Mouse (Mus musculus) adrenal gland, adult (tissue): ENCODE data around the gene Rrp9.
"Not testable (repeated sequence)": the region's sequence is repeated elsewhere in the genome, so short reads cannot be mapped to it uniquely, and the experiment has no call there.

Experiments used
- DNase-seq, 2 experiments: peaks; one replicate each; pipeline ENCODE4 v3.0.0; 2022 to 2023; ENCODE audit warnings: low spot score in 1 of 2; ENCODE audit not compliant: inconsistent age in 2 of 2

Gene Rrp9

GRCm38 (mm10) chr9:106473081-106473752, 2.5 kb upstream of the Rrp9 start:
- DNase-seq: peak in 1 of 2 experiments; percentile 39

GRCm38 (mm10) chr9:106473753-106474105, 2.0 kb upstream of the Rrp9 start:
- DNase-seq: peak; percentile 34 to 52

DNA sequence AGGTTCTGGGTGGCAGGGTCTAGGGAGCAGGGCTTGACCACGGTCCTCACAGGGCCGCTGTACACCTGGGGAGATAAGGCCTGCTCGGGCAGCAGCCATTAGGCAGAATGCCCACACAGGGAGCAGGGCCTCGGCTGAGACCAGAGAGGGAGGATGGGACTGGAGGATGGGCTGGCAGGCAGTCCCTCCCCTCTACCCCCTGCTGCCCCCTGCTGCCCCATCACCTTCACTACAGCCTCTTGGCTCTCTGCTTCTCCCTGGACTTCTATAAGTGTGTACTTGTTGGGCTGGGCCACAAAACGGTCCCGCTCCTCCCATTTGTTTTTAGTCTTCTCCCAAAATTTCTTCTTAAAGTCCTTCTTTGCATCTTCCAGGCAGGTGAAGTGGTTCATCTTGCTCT, 1.3 kb upstream of the Rrp9 start:
- DNase-seq: peak; percentile 78 to 91

DNA sequence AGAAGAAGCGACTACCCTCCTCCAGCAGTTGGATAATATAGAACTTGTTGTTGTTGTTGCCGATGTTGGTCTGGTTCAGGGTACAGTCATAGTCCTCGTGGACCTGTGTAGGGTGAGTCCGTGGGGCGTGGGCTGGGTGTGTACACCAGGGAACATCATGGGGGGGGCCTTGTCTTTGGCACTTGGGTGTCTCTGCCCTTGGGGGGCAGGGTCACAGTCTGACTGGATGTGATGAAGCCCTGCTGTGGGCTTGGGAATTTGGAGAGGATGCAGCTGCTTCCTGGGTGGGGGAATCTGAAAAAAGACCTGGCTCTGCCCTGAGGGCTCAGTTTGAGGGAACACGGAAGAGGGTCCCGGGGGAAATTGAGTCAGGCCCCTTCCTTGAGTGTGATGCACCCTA, 717 bp upstream of the Rrp9 start:
- peak; percentile 46 to 57 for DNase-seq

DNA sequence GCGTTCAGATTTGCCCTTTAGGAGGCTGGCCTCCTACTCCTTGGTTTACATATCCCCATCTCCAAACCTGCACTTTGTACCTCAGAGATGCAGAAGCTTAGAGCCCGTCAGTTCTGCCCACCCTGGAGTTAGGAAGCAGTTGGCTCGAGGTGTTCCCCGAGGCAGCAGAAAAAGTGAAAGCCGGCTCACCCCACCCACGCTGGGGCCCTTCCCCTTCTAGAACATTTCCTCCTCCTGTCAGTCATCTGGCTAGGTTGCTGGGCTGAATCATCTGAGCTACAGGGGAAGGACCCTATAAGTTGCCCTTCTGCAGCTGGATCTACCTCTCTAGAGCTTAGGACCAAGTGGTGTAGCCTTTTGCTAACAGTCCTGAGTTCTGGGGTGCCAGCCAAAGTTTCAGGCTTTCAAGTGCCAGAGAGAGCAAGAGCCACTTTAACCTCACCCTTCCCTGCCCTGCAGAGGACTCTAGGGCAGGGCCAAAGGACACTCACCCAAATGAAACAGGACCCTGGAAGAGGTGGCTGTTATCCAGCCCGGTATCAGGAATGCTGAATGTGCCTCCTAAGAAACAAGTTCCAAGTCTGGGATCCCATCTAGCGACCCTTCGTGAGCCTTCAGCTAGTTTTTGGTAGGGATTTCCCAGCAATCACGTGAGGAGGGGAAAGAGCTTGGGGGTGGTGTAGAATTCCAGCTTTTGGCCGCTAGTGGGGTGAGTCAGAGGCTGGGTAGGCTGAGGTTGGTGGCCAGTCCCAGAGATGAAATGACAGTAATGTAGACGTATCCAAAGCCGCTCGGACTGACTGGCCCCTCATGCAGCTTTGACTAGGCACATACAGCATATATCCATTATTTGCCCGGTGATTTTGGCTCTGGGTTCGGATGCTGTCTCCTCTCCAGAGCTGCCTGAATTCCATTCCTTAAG, 500 bp downstream of the Rrp9 start:
- peak; percentile 83 to 94 for DNase-seq

DNA sequence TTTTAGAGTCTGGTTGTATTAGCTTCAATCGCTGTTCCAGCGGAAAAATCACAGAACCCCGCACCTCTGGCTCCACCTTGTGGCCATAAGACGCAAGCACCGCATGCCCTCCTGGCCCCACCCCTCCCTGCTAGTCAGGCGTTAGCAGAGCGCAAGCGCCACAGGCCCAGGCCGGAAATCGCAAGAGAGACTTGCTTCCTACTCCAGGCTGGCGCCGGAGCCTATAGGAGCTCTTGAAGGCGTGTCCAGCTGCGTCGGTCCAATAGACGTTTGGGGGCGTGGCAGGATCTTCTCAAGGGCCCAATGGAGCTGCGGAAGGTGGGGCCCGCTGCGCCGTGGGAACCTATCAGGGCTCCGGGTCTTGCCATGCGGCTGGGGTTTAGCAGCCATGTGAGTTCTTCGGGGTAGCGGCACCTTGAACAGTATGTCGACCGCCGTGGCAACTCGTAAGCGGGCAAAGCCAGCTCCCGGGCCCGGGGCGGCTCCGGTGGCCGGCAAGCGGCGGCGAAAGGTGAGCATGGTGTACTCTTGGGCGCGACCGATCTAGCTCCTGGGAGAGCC, 1.2 kb downstream of the Rrp9 start, which contains the start of gene Parp3:
Gene Parp3 (minus strand): TSS at position 26 of the 561 bp plus-strand sequence.
- peak; percentile 100 for DNase-seq

DNA sequence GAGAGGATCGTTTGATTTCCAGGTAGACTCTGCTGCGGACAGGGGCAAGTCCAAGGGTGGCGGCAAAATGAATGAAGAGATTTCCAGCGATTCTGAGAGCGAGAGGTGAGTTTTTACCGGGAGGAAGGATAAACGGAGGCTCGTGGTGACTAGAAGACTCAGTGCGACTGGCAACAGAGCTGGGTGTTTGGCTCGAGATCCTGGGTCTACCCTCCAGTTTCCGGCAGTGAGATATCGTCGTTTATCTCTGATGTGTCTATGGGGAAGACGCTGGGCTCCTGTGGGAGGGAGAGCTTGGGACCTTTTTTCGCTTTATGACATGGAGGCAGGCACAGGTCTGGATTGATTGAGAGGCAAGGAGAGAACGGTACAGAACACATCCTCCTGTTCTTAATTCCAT, 1.9 kb downstream of the Rrp9 start:
- peak in 1 of 2 experiments; percentile 51 for DNase-seq

DNA sequence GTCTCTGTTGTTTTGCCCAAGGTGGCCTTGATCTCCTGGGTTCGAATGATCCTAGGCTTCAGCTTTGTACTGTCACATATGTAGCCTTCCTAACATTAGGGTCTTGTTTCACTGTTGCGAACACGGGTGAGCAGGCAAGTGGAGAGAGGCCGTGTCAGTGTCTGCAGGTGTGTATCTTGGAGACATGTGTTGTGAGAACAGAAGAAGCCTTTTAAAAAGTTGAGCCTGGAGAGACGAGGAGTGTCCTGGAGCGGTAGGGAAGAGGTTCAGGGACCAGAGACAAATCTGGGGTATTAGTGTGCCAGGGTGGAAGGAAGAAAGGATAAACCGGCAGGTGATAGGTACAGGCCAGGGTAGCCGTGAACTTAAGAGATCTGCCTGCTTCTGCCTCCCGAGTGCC, 2.3 kb downstream of the Rrp9 start:
- DNase-seq: peak in 1 of 2 experiments; percentile 7

- peak in 1 of 2 experiments; percentile 30 for DNase-seq
Observed at GRCm38 (mm10) chr9:106480541-106480940, 4.8 kb downstream of the Rrp9 start.

GRCm38 (mm10) chr9:106481075-106481474, 5.3 kb downstream of the Rrp9 start:
- DNase-seq: peak in 1 of 2 experiments; percentile 18

DNA sequence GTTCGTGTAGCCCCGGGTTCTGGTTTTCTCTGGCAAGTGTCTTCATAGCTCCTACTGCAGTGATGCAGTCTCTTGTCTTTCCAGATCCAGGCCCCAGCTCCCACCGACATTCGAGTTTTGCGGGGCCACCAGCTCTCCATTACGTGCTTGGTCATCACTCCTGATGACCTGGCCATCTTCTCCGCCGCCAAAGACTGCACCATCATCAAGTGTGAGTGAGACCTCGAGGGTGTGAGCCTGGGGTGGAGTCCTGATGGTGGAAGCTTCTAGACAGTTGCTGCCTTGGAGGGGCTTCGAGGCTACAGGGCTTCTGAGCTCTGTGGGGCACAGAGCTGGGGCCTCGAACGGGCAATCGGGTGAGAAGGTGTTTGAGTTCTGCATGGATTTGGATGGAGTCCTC, 5.9 kb downstream of the Rrp9 start:
- DNase-seq: no peak

DNA sequence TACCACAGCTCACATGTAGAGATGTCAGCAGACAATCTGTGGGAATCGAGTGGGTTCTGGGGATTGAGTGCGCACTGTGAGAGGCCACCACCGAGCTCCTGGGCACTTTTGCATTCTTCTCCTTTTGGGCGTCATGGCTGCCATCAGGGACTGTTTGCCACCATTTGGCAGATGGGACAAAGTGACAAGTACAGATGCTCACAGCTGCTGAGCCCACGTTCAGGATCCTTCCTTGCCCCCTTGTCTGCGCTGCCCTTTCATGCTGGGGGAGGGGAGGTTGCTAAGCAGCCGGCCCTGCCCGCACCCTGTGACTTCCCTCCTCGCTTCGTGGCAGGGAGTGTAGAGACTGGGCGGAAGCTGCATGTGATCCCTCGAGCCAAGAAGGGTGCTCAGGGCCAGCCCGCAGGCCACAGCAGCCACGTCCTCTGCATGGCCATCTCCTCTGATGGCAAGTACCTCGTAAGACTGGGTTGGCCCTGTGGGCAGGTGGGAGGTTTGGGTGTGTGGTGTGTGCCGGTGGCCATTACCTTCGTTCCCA, 6.9 kb downstream of the Rrp9 start:
- no peak for DNase-seq

GRCm38 (mm10) chr9:106483136-106483535, 7.4 kb downstream of the Rrp9 start:
- no peak for DNase-seq

- DNase-seq: peak in 1 of 2 experiments; percentile 16
Observed at GRCm38 (mm10) chr9:106483606-106484005, 7.8 kb downstream of the Rrp9 start.

DNA sequence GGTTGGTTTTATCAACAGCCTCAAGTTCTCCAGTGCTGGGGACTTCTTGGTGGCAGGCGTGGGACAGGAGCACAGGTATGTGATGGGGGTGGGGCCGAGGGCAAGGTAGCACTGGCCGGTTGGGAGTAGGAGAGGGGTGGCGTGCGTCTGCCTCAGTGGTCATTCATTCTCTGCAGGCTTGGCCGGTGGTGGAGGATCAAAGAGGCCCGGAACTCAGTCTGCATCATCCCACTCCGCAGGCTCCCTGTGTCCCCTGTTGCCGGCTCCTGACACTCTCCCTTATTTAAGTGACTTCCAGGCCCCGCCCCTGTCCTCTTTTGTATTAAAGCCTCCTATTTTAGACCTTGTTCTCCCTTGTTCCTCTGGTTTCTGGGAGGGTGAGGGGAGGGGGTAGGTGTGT, 9.3 kb downstream of the Rrp9 start:
- DNase-seq: no peak

DNA sequence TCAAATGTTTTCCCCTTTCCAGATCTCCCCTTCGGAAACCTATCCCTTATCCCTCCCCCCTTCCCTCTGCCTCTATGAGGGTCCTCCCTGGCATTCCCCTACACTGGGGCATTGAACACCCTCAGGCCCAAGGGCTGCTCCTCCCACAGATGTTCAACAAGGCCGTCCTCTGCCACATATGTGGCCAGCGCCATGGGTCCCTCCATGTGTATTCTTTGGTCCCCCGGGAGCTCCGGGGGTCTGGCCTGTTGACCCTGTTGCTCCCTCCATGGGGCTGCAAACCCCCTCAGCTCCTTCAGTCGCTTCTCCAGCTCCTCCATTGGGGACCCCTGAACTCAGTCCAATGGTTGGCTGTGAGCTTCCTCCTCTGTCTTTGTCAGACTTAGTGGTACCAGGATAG, 11.8 kb downstream of the Rrp9 start:
- DNase-seq: not testable (repeated sequence)

DNA sequence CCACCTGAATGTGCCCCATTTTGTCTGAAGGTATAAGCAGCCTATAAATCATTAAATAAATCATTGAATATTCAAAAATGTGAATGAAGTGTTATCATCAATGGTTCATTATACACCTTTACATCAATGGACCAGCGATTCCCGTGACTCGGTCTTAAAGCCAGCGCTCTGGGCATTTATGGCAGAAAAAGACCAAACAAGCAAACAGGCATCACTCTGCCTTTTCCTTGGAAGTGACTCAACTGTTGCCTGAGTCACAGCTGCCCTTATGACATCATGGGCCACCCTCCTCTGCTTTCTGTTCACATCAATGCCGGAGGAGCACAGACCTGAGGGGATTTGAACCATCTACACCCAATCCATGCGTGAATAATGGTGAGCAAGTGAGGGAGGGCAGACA, 23.9 kb downstream of the Rrp9 start, which contains the start of gene Iqcf1:
Gene Iqcf1 (plus strand): TSS at position 301 of the 400 bp plus-strand sequence.
- peak in 1 of 2 experiments; percentile 34 for DNase-seq

- no peak for DNase-seq
Observed at GRCm38 (mm10) chr9:106501846-106502245, 26.1 kb downstream of the Rrp9 start.

DNA sequence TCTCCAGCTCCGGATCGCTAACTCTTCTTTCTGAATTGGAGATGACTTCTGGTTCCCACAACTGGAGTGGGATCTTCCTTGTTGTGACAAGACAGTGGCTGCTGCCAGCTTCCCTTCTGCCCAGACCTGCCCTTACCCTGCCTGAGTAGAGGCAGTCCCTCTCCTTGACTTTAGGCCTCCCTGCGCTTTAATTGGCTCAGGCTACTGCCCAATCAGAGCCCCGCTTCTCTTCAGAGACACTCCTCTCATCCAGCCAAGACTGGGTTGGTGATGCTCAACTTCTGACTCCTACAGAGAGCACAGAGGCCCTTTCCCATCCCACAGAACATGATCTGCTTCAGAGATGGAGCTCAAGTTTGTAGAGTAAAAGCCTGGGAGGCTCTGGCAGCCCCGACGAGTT, 28.5 kb downstream of the Rrp9 start:
- no peak for DNase-seq

- DNase-seq: no peak
Observed at GRCm38 (mm10) chr9:106509356-106509755, 33.6 kb downstream of the Rrp9 start.

DNA sequence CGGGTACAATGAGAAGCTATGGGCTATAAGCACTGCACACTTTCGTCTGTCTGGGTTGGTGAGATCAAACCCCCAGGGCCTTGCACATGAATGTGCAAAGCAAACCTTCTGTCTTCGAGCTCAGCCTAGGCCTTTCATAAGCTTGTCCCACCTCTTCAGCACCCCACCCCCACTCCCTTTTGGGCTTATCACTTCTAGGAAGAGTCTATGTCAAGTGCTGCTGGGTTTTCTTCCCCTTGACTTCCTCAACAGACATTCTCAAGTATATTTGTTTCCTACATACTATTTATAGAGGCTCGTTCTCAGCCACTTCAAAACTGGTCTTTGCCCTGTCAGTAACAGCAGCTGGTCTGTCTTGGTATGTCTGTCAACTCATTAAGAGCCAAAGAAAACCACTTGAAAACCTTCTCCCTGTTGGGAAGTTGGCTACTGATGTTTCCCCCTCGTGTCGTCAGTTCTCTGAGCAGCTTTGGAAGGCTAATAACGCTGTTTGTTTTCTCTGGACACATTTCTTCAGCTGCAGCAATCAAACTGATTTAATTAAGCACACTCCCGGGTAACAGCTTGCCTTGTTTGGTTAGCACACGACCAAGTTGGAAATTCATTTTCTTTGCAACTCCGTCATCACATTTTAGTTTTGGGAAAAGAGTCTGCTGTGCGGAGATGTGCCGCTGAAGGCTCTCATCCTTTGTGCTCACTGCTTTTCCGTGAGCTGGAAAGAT, 37.1 kb downstream of the Rrp9 start:
- no peak for DNase-seq
